Mouse (Mus musculus): ENCODE data around the gene Tmem14a. TPM values are rescaled to one million over a fixed set of nuclear protein-coding genes. Genes with fewer than 3 reads are reported as not detected.
"Not testable (repeated sequence)": the region's sequence is repeated elsewhere in the genome, so short reads cannot be mapped to it uniquely, and the experiment has no call there.

Gene Tmem14a
- total and polyA plus RNA-seq, 2 experiments from 2014 or later, result 1.5 to 9.1 TPM

- WGBS, result 56% methylated on average over 4 of the region's 4 CpGs
- Histone ChIP-seq H3K4me2 (ENCODE audit: low read depth, low read length) (no peak overlapping the region), H3K9ac (replicated peaks; ENCODE audit: low read depth, low read length) (no peak overlapping the region), H3K4me3 (ENCODE audit: low read depth, low read length) (no peak overlapping the region), H3K27ac (ENCODE audit: low read depth) (no peak overlapping the region), H3K9me3 (replicated peaks; ENCODE audit: control insufficient read depth, low read length) (no peaks in the 10 kb centered on the region), H3K4me1 (ENCODE audit: control insufficient read depth, insufficient read depth) (no peaks in the 10 kb centered on the region), H3K36me3 (replicated peaks; ENCODE audit: control insufficient read depth, insufficient read depth, low read length) (no peaks in the 10 kb centered on the region), H3K27me3 (ENCODE audit: control insufficient read depth, insufficient read depth, low read length) (no peaks in the 10 kb centered on the region)
- ATAC-seq (ENCODE audit: insufficient read depth, low read depth), result no peak
- TF ChIP-seq CTCF (IDR thresholded peaks at IDR 0.05; ENCODE audit: low read depth) (no peak), EP300 (IDR thresholded peaks at IDR 0.05; ENCODE audit: low read depth) (no peak)
- DNase-seq (ENCODE audit: low spot score), result no peak
Measured at GRCm38 (mm10) chr1:21253856-21254255, 35.5 kb downstream of the Tmem14a start.

GRCm38 (mm10) chr1:21255625-21256345 lies 37.4 kb downstream of the Tmem14a start:
- H3K4me2 ChIP-seq (ENCODE audit: low read depth, low read length), result no peak overlapping the region
- 82% methylated on average over 7 of the region's 7 CpGs for WGBS
- H3K4me1 ChIP-seq (ENCODE audit: control insufficient read depth, insufficient read depth), result no peaks in the 10 kb centered on the region
- H3K27ac ChIP-seq (ENCODE audit: low read depth), result no peak overlapping the region
- no peaks in the 10 kb centered on the region for H3K27me3 ChIP-seq (ENCODE audit: control insufficient read depth, insufficient read depth, low read length)
- no peak for DNase-seq (ENCODE audit: low spot score)
- no peak overlapping the region for H3K4me3 ChIP-seq (ENCODE audit: low read depth, low read length)
- no peak overlapping the region for H3K9ac ChIP-seq (replicated peaks; ENCODE audit: low read depth, low read length)
- no peaks in the 10 kb centered on the region for H3K9me3 ChIP-seq (replicated peaks; ENCODE audit: control insufficient read depth, low read length)
- ATAC-seq (ENCODE audit: insufficient read depth, low read depth), result no peak
- TF ChIP-seq EP300 (IDR thresholded peaks at IDR 0.05; ENCODE audit: low read depth), result no peak
- no peaks in the 10 kb centered on the region for H3K36me3 ChIP-seq (replicated peaks; ENCODE audit: control insufficient read depth, insufficient read depth, low read length)

GRCm38 (mm10) chr1:21256391-21256790 lies 38.0 kb downstream of the Tmem14a start:
- ATAC-seq (ENCODE audit: insufficient read depth, low read depth), result no peak
- Histone ChIP-seq H3K27me3 (ENCODE audit: control insufficient read depth, insufficient read depth, low read length) (no peaks in the 10 kb centered on the region), H3K4me1 (ENCODE audit: control insufficient read depth, insufficient read depth) (no peaks in the 10 kb centered on the region), H3K4me3 (ENCODE audit: low read depth, low read length) (no peak overlapping the region), H3K4me2 (ENCODE audit: low read depth, low read length) (no peak overlapping the region), H3K36me3 (replicated peaks; ENCODE audit: control insufficient read depth, insufficient read depth, low read length) (no peaks in the 10 kb centered on the region), H3K27ac (ENCODE audit: low read depth) (no peak overlapping the region), H3K9me3 (replicated peaks; ENCODE audit: control insufficient read depth, low read length) (no peaks in the 10 kb centered on the region), H3K9ac (replicated peaks; ENCODE audit: low read depth, low read length) (no peak overlapping the region)
- no peak for TF ChIP-seq CTCF (IDR thresholded peaks at IDR 0.05; ENCODE audit: low read depth)
- no peak for TF ChIP-seq EP300 (IDR thresholded peaks at IDR 0.05; ENCODE audit: low read depth)
- DNase-seq (ENCODE audit: low spot score), result no peak
- WGBS, result 65% methylated on average over 3 of the region's 3 CpGs

- DNase-seq (ENCODE audit: low spot score) (no peak), ATAC-seq (ENCODE audit: insufficient read depth, low read depth) (no peak)
- Histone ChIP-seq H3K9ac (replicated peaks; ENCODE audit: low read depth, low read length) (no peak overlapping the region), H3K36me3 (replicated peaks; ENCODE audit: control insufficient read depth, insufficient read depth, low read length) (no peaks in the 10 kb centered on the region), H3K9me3 (replicated peaks; ENCODE audit: control insufficient read depth, low read length) (no peaks in the 10 kb centered on the region), H3K27me3 (ENCODE audit: control insufficient read depth, insufficient read depth, low read length) (no peaks in the 10 kb centered on the region), H3K27ac (ENCODE audit: low read depth) (no peak overlapping the region), H3K4me3 (ENCODE audit: low read depth, low read length) (no peak overlapping the region), H3K4me2 (ENCODE audit: low read depth, low read length) (no peak overlapping the region), H3K4me1 (ENCODE audit: control insufficient read depth, insufficient read depth) (no peaks in the 10 kb centered on the region)
- WGBS, result 72% methylated on average over 5 of the region's 5 CpGs
- no peak for TF ChIP-seq CTCF (IDR thresholded peaks at IDR 0.05; ENCODE audit: low read depth)
- TF ChIP-seq EP300 (IDR thresholded peaks at IDR 0.05; ENCODE audit: low read depth), result no peak
Measured at GRCm38 (mm10) chr1:21256871-21257270, 38.5 kb downstream of the Tmem14a start.

GRCm38 (mm10) chr1:21259981-21260380 lies 41.6 kb downstream of the Tmem14a start:
- not testable (repeated sequence) for H3K36me3 ChIP-seq (replicated peaks; ENCODE audit: control insufficient read depth, insufficient read depth, low read length); H3K9ac ChIP-seq (replicated peaks; ENCODE audit: low read depth, low read length); ATAC-seq (ENCODE audit: insufficient read depth, low read depth); H3K27me3 ChIP-seq (ENCODE audit: control insufficient read depth, insufficient read depth, low read length); H3K27ac ChIP-seq (ENCODE audit: low read depth); H3K4me3 ChIP-seq (ENCODE audit: low read depth, low read length); H3K9me3 ChIP-seq (replicated peaks; ENCODE audit: control insufficient read depth, low read length); DNase-seq (ENCODE audit: low spot score); H3K4me1 ChIP-seq (ENCODE audit: control insufficient read depth, insufficient read depth); H3K4me2 ChIP-seq (ENCODE audit: low read depth, low read length)
- 80% methylated on average over 8 of the region's 8 CpGs for WGBS

GRCm38 (mm10) chr1:21262401-21262800 lies 44.0 kb downstream of the Tmem14a start:
- TF ChIP-seq EP300 (IDR thresholded peaks at IDR 0.05; ENCODE audit: low read depth) (no peak), CTCF (IDR thresholded peaks at IDR 0.05; ENCODE audit: low read depth) (no peak)

More at GRCm38 (mm10) chr1:21262401-21262800, 44.0 kb downstream of the Tmem14a start:
- Histone ChIP-seq H3K4me3 (ENCODE audit: low read depth, low read length) (no peak overlapping the region), H3K27me3 (ENCODE audit: control insufficient read depth, insufficient read depth, low read length) (no peaks in the 10 kb centered on the region), H3K36me3 (replicated peaks; ENCODE audit: control insufficient read depth, insufficient read depth, low read length) (no peaks in the 10 kb centered on the region), H3K4me1 (ENCODE audit: control insufficient read depth, insufficient read depth) (no peaks in the 10 kb centered on the region), H3K9me3 (replicated peaks; ENCODE audit: control insufficient read depth, low read length) (no peaks in the 10 kb centered on the region), H3K9ac (replicated peaks; ENCODE audit: low read depth, low read length) (no peak overlapping the region), H3K27ac (ENCODE audit: low read depth) (no peak overlapping the region), H3K4me2 (ENCODE audit: low read depth, low read length) (no peak overlapping the region)
- ATAC-seq (ENCODE audit: insufficient read depth, low read depth) (no peak), DNase-seq (ENCODE audit: low spot score) (no peak)
- 81% methylated on average over 5 of the region's 5 CpGs for WGBS
